Mouse (Mus musculus) megakaryocyte, embryonic 14.5 days (primary cell): Measurements from ENCODE around the gene Lgsn.

ENCODE experiments used
- FLI1 ChIP-seq: IDR thresholded peaks from 2 replicates; pipeline ENCODE4 v1.6.1; 2012; ENCODE audit warnings: low read length, inconsistent platforms, mixed read lengths
- GATA1 ChIP-seq: IDR thresholded peaks from 3 replicates; pipeline ENCODE4 v1.6.1; 2012; ENCODE audit warnings: mixed read lengths, low read length, inconsistent platforms, borderline replicate concordance

- TF ChIP-seq GATA1, result no peak
- TF ChIP-seq FLI1, result no peak
Measured at GRCm38 (mm10) chr1:31152799-31153426, 23.3 kb upstream of the Lgsn start.
